Mouse (Mus musculus): ENCODE measurements around the gene Cwc22.

The Cwc22 gene

GRCm38 (mm10) chr2:77871146-77871545 lies 75.0 kb downstream of the Cwc22 start:
- no peak for DNase-seq

- no peak for DNase-seq
These were observed 76.4 kb downstream of the Cwc22 start for GRCm38 (mm10) chr2:77869729-77870280.

GRCm38 (mm10) chr2:77863934-77864333 lies 82.2 kb downstream of the Cwc22 start:
- no peak for DNase-seq

- peak; percentile 3 for DNase-seq
These were observed 82.7 kb downstream of the Cwc22 start for GRCm38 (mm10) chr2:77863522-77863921.

- no peak for DNase-seq
These were observed 104.7 kb downstream of the Cwc22 start for GRCm38 (mm10) chr2:77841464-77841863.

- no peak for DNase-seq
These were observed 106.6 kb downstream of the Cwc22 start for GRCm38 (mm10) chr2:77839587-77839986.

- no peak for DNase-seq
These were observed 107.5 kb downstream of the Cwc22 start for GRCm38 (mm10) chr2:77838688-77839087.

GRCm38 (mm10) chr2:77835781-77836180 lies 110.4 kb downstream of the Cwc22 start:
- no peak for DNase-seq
